Mouse (Mus musculus): Measurements from ENCODE around the gene Fnbp1.

Gene Fnbp1

GRCm38 (mm10) chr2:31151892-31152812, 10.3 kb upstream of the Fnbp1 start, which contains the start of gene Gpr107:
Gpr107 (plus strand) TSS chr2:31152316.
- no peak for DNase-seq (ENCODE audit: extremely low read depth, low read depth, low spot score)

- no peak for DNase-seq (ENCODE audit: extremely low read depth, low read depth, low spot score)
Observed at GRCm38 (mm10) chr2:31150762-31151161, 9.0 kb upstream of the Fnbp1 start.

- DNase-seq (ENCODE audit: extremely low read depth, low read depth, low spot score), result peak; percentile 70
Observed at GRCm38 (mm10) chr2:31147054-31147453, 5.2 kb upstream of the Fnbp1 start.

- DNase-seq (ENCODE audit: extremely low read depth, low read depth, low spot score), result no peak
Observed at GRCm38 (mm10) chr2:31144901-31145300, 3.1 kb upstream of the Fnbp1 start.

- no peak for DNase-seq (ENCODE audit: extremely low read depth, low read depth, low spot score)
Observed at GRCm38 (mm10) chr2:31143768-31144695, 2.2 kb upstream of the Fnbp1 start.

GRCm38 (mm10) chr2:31143326-31143725, 1.5 kb upstream of the Fnbp1 start:
- no peak for DNase-seq (ENCODE audit: extremely low read depth, low read depth, low spot score)

- no peak for DNase-seq (ENCODE audit: extremely low read depth, low read depth, low spot score)
Observed at GRCm38 (mm10) chr2:31142505-31142904, 697 bp upstream of the Fnbp1 start.

GRCm38 (mm10) chr2:31141074-31141866, 538 bp downstream of the Fnbp1 start:
- no peak for DNase-seq (ENCODE audit: extremely low read depth, low read depth, low spot score)

GRCm38 (mm10) chr2:31140772-31141073, 1.1 kb downstream of the Fnbp1 start:
- no peak for DNase-seq (ENCODE audit: extremely low read depth, low read depth, low spot score)

- DNase-seq (ENCODE audit: extremely low read depth, low read depth, low spot score), result no peak
Observed at GRCm38 (mm10) chr2:31139991-31140771, 1.6 kb downstream of the Fnbp1 start.

GRCm38 (mm10) chr2:31139174-31139632, 2.6 kb downstream of the Fnbp1 start:
- DNase-seq (ENCODE audit: extremely low read depth, low read depth, low spot score), result no peak

GRCm38 (mm10) chr2:31137018-31137590, 4.7 kb downstream of the Fnbp1 start:
- DNase-seq (ENCODE audit: extremely low read depth, low read depth, low spot score), result no peak

GRCm38 (mm10) chr2:31136338-31136737, 5.5 kb downstream of the Fnbp1 start:
- no peak for DNase-seq (ENCODE audit: extremely low read depth, low read depth, low spot score)

- no peak for DNase-seq (ENCODE audit: extremely low read depth, low read depth, low spot score)
Observed at GRCm38 (mm10) chr2:31135512-31135931, 6.3 kb downstream of the Fnbp1 start.

- no peak for DNase-seq (ENCODE audit: extremely low read depth, low read depth, low spot score)
Observed at GRCm38 (mm10) chr2:31133981-31134380, 7.8 kb downstream of the Fnbp1 start.

- DNase-seq (ENCODE audit: extremely low read depth, low read depth, low spot score), result no peak
Observed at GRCm38 (mm10) chr2:31132682-31133081, 9.1 kb downstream of the Fnbp1 start.

- no peak for DNase-seq (ENCODE audit: extremely low read depth, low read depth, low spot score)
Observed at GRCm38 (mm10) chr2:31130815-31131299, 11.0 kb downstream of the Fnbp1 start.

GRCm38 (mm10) chr2:31129742-31130518, 11.9 kb downstream of the Fnbp1 start:
- DNase-seq (ENCODE audit: extremely low read depth, low read depth, low spot score), result no peak

GRCm38 (mm10) chr2:31127899-31128298, 13.9 kb downstream of the Fnbp1 start:
- DNase-seq (ENCODE audit: extremely low read depth, low read depth, low spot score), result no peak

All from fat pad, adult 2 months (tissue).